Mouse (Mus musculus): ENCODE data around the gene Mrpl33.

Gene Mrpl33

DNA sequence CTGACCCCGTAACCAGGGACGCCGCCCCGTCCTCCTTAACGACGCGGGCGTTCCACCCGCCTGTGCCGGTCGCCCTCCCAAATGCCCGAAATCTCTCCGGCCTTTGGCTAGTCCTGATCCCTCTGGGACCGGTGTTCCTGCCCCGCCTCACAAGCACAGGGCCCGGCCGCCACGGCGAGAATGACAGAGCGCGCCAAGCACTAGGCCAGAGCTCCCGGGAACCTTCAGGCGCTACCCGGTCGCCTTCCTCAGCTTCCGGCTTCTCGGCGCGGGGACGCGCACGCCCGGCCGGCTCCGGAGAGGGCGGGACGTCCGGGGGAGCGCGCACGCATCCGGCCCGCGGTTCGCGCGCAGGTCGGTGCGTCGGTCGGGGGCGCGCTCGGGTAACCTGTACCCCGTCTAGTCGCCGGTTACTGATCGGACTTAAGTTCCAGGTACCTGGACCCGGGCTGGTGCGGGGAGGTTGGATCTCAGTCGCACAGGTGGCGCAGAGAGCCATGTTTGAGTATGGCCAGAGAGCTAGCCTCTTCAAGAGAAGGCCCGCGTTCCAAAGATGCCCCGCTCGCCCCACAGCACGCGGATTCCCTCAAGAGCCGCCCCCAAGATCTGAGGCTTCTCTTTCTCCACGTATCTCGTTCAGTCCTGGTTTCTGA, 101.0 kb downstream of the Mrpl33 start, which contains the start of gene Babam2:
Gene Babam2 (plus strand): TSS at position 41 of the 653 bp plus-strand sequence.
- DNase-seq (ENCODE audit: extremely low read depth, low read depth, low spot score): no peak

DNA sequence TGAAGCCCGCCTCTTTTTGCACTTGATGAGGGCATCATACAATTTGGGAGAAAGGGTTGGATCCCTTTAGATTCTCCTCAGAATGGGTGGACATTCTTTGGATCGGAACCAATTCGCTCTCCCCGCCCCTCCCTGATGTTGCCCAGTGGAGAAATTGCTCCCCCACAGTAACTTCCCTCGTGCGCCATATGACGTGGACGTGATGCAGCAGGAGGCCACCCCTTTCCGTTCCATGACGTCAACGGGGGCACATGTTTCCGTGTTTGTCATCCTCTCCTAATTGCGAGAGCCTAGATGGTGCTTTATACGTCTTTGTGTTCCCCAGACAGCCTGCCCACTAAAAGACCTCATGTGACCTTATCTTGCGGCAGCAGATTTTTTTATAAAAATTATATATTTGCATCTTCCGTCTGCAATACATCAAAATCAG, 101.6 kb downstream of the Mrpl33 start:
- no peak for DNase-seq (ENCODE audit: extremely low read depth, low read depth, low spot score)

DNA sequence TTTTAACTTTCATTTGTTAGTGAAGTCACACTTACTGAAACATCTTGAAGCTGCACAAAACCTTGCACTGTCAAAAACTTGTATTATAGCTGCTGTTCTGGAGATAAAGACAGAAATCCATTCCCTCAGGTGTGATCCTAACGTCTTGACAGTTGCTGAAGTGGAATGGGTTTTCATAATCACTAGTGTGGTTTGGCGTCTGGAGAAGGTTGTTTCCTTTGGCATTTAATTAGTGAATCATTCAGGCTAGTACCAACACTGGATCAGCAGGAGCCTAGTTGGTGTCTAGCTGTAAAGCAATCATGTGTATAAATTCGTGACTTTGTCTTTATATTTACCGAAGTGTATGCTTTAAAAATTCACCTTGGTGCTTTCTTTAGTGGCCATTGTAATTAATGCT, 102.2 kb downstream of the Mrpl33 start:
- peak; percentile 45 for DNase-seq (ENCODE audit: extremely low read depth, low read depth, low spot score)

GRCm38 (mm10) chr5:31699397-31699796, 102.7 kb downstream of the Mrpl33 start:
- DNase-seq (ENCODE audit: extremely low read depth, low read depth, low spot score): no peak

DNA sequence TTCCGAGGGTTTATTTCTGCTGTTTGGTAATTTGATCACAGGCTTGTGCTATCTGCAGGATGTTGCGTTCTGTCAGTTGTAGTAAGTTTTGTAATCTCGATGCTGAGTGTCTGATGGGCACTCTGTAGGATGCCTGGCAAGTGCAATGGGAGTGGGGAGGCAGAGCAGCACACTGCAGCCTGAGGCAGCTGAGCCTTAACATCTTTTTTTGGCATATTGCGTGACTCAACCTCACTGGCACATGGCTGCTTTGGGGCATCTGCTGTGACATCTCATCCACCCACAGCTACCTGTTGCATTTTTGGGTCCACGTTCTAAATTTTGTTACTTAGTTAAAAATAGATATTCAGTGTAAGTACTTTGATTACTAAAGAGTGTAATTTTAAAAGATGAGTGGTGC, 108.2 kb downstream of the Mrpl33 start:
- no peak for DNase-seq (ENCODE audit: extremely low read depth, low read depth, low spot score)

DNA sequence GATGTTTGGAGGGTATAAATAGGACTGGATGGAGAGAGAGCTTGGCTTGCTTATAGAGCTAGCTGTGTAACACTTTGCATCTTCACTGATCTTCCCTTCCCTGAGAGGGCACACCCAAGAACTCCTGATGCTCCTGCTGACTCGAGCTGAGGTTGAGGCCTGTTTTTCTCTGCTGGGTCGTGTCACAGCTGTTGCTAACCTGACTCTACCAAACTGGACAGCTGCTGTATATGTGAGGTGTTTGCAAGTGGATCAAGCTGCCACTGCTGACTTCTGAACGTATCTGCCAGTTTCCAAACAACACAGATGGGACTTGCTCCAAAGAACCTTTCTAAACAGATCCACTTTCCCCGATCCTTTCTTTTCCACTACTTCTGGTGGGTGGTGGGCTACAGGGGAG, 110.1 kb downstream of the Mrpl33 start:
- no peak for DNase-seq (ENCODE audit: extremely low read depth, low read depth, low spot score)

DNA sequence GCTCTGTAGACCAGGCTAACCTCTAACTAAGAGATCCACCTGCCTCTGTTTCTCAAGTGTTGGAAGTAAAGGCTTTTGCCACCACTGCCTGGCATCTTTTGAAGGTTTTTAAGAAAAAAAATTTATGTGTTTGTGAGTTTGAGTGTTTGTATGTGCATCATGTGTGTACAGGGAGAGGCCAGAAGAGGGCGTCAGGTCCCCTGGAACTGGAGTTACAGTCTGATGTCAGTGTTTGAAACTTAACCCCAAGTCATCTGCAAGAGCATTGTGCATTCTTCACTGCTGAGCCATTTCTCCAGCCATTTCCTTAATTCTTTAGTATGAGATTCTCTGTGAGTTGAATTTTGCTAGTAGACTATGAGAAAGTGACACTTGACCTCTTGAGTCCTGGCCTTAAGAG, 112.7 kb downstream of the Mrpl33 start:
- no peak for DNase-seq (ENCODE audit: extremely low read depth, low read depth, low spot score)

GRCm38 (mm10) chr5:31713280-31713711, 116.6 kb downstream of the Mrpl33 start:
- DNase-seq (ENCODE audit: extremely low read depth, low read depth, low spot score): no peak

- DNase-seq (ENCODE audit: extremely low read depth, low read depth, low spot score): no peak
These were observed 117.1 kb downstream of the Mrpl33 start for GRCm38 (mm10) chr5:31713841-31714264.

All from fat pad, adult 2 months (tissue).